Mouse (Mus musculus) frontal cortex, adult 2 months (tissue): Measurements from ENCODE around the gene Minos1. TPM values are rescaled to one million over a fixed set of nuclear protein-coding genes. Genes with fewer than 3 reads are reported as not detected.

Source experiments
- DNase-seq, 2 experiments: peaks; one replicate each; pipeline ENCODE4 v3.0.0; 2022; ENCODE audit warnings: low spot score in 1 of 2; ENCODE audit errors: extremely low spot score in 1 of 2
- polyA plus RNA-seq: library from polyadenylated mRNA; depleted of rRNA; stranded (reverse); fragments of >200 nt; gene quantifications from 2 replicates; pipeline ENCODE4 v1.2.3, GENCODE M21; 2012; rRNA removed

Minos1 gene
- polyA plus RNA-seq, 1 experiment = 162 TPM

GRCm38 (mm10) chr4:139075041-139075711, 55.7 kb downstream of the Minos1 start, which contains the start of gene Htr6:
Gene Htr6 (minus strand): TSS chr4:139075570.
- peak in 1 of 2 experiments; percentile 52 for DNase-seq

- DNase-seq = no peak
Observed at GRCm38 (mm10) chr4:139074060-139074459, 56.9 kb downstream of the Minos1 start.

DNA sequence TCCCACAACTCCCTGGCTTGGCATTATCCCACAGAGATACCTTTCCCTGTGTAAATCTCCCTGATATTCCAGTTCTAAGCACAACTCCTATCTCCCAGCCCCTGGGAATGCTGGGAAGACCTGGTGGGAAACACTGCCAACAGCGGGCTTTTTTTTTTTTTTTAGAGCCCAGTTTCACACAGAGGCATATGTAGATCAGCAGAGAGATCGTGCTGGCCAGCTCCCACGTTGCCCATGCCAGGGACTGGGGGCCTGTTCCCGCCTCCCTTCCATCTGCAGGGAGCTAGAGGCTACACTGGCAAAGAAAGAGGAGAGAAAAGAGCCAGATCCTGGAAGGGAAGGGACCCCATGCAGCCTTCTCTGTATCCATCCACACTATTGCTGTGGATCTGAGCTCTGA, 62.6 kb downstream of the Minos1 start:
- peak; percentile 60 to 77 for DNase-seq

GRCm38 (mm10) chr4:139064831-139065230, 66.1 kb downstream of the Minos1 start:
- DNase-seq = peak in 1 of 2 experiments; percentile 54

- no peak for DNase-seq
Observed at GRCm38 (mm10) chr4:139059569-139059968, 71.3 kb downstream of the Minos1 start.

DNA sequence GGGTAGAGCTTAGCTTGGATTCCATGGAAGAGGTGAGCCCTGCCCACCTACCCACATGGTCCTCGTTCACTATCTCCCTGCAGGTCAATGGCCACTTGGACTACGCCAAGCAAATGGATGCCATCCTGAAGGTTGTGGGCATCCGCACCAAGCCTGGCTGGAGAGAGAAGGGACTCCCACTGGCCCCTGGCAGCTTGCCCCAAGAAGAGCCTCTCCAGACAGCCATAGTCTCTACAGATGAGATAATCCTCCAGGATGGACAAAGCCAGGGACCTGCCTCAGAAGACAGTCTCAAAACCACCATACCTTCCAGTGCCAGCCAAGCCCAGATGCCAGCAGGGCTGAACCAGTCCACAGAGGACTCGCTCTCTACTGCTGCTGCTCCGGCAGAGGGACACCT, 72.9 kb downstream of the Minos1 start:
- DNase-seq = no peak

- no peak for DNase-seq
Observed at GRCm38 (mm10) chr4:139057291-139057690, 73.6 kb downstream of the Minos1 start.

DNA sequence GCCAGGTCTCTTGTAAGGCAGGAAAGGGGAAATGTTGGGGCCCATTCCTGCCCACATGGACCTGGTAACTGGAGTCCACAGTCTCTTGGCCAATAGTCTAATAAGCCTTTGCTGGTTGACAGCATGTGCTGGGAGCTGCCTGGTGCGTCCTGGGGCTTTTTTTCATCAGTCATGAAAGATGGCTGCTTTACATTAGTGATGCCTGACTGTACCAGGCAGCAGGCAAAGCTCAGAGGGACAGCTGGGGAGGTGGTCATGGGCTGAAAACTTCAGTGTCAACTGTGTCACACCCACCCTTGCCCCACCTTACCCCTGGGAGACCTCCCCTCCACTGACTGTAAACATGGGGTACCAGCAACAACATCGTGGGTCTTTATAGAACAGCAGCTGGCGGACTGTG, 75.2 kb downstream of the Minos1 start:
- no peak for DNase-seq

DNA sequence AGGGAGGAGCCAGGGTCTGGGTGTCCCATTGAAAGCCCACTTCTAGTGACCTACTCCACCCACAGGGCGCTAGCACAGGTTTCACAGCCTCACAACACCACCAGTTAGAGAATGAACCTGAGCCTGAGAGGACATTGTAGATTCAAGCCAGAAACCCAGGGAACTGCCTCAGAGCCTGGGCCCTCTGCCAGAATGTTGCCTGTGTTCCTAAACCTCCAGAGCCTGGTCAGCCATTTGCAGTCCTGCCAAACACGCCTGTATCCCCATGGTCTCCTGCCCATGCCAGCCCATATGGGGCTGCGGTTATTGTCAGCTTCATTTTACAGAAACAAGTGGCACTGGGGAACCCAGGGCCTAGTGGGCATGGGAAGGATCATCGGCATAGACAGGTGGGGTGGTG, 75.6 kb downstream of the Minos1 start:
- no peak for DNase-seq

DNA sequence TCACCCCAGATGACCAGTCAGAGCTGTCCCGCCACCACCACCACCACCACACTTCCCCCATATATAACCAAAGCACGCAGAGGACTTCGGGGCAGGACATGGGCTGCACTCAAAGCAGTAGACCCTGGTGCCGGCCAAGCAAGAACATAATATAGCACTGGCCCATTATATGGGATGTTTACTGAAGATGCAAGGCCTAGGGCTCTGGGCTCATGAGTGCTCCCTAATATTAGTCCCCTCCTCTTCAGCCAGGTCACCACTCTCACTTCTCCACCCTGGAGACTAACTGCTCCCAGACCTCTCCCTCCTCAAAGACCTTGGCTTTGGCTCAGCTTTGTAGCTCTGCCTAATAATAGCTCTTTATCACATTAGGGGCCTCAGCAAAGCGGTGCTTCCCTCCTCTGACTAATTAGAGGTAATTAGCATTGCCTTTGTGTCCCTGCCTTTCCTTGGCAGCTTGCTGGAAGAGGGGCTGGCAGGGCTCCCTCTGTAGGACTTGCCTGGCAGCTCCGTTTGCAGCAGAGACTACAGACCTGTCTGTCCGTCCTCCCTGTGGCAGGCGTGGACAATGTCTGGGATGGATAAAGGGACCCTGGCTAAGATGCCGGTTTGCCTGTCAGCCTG, 76.5 kb downstream of the Minos1 start:
- peak in 1 of 2 experiments; percentile 77 for DNase-seq

DNA sequence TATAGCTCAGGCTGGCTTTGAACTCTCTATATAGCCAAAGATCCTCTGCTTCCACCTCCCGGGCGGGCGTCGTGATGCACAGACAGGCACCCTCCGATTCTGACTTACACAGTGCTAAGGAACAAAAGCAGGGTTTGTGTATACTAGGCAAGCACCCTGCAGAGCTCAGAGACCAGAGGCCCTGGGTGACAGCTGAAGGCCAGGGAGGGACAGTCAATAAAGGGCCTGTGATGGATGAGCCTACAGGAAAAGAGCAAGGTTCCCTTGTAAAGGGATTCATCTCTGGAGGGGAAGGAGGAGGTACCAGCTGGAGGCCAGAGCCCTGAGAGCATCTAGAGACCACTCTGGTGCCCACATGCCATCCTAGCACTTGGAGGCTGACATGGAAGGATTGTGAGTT, 77.5 kb downstream of the Minos1 start:
- DNase-seq = no peak

DNA sequence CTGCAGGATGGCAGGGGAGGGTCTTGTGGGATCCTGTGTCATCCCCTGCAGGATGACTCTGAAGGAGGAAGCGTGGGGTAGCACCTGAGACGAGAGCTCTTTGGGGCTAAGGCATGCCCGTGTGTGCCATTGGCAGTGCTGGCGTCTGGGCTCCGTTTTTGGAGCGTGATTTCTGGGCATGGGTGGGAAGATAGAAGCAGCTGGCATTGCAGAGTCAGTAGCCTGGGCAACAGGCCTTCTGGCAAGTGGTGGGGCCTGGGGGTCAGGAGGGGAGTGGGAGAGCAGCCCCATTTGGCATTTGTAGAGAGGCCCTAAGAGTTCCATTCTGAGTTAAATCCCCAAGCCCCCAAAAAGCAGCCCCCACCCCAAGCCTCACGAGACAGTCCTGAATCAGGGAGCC, 78.1 kb downstream of the Minos1 start:
- DNase-seq = no peak

Other genes with a start within 250 kb of the Minos1 start
- gene Otud3, start 217.2 kb downstream of the Minos1 start, polyA plus RNA-seq = 11.3 and 13.3 TPM in 2 replicates
- gene Rnf186, start 164.0 kb downstream of the Minos1 start, polyA plus RNA-seq = not detected in 2 replicates
- gene Tmco4, start 158.2 kb downstream of the Minos1 start, polyA plus RNA-seq = 3.3 and 3.4 TPM in 2 replicates
- 6.2 and 6.6 TPM in 2 replicates for gene Htr6, start 55.5 kb downstream of the Minos1 start, polyA plus RNA-seq
- gene Nbl1, start 38.1 kb downstream of the Minos1 start, polyA plus RNA-seq = 78.9 and 79.7 TPM in 2 replicates
- gene Capzb, start 61.8 kb upstream of the Minos1 start, polyA plus RNA-seq = 222 and 227 TPM in 2 replicates
- gene Pqlc2, start 179.6 kb upstream of the Minos1 start, polyA plus RNA-seq = 19.6 and 19.7 TPM in 2 replicates
- 17.7 and 17.8 TPM in 2 replicates for gene Akr7a5, start 179.6 kb upstream of the Minos1 start, polyA plus RNA-seq
- 52.7 and 53.6 TPM in 2 replicates for gene Mrto4, start 221.5 kb upstream of the Minos1 start, polyA plus RNA-seq
- gene Emc1, start 221.5 kb upstream of the Minos1 start, polyA plus RNA-seq = 68.3 and 71.0 TPM in 2 replicates
- 177 and 186 TPM in 2 replicates for gene Ubr4, start 221.5 kb upstream of the Minos1 start, polyA plus RNA-seq